Mouse (Mus musculus) heart, postnatal 10 days (tissue): ENCODE data around the gene Tbl3. TPM values are rescaled to one million over a fixed set of nuclear protein-coding genes. Genes with fewer than 3 reads are reported as not detected.
"Not testable (repeated sequence)": the region's sequence is repeated elsewhere in the genome, so short reads cannot be mapped to it uniquely, and the experiment has no call there.

Source experiments
- DNase-seq, 2 experiments: peaks; one replicate each; pipeline ENCODE4 v3.0.0; 2021
- intact Hi-C: fragments of 180-260 bp; cut with DNase I; formaldehyde crosslinking; loops from one replicate; pipeline ENCODE4 v1.15.1; 2025
- total RNA-seq, 2 experiments: library from RNA; stranded (reverse); gene quantifications; 2 replicates each; pipeline ENCODE4 v1.2.3; 2021

Gene Tbl3
- total RNA-seq, 2 experiments from 2014 or later, result 20.8 to 21.5 TPM

- intact Hi-C loops, result no loop called here
- no peak for DNase-seq
Measured at GRCm38 (mm10) chr17:24698715-24699114, 8.7 kb downstream of the Tbl3 start.

- intact Hi-C loops, result no loop called here
- peak in 1 of 2 experiments; percentile 31 for DNase-seq
Measured at GRCm38 (mm10) chr17:24697985-24698384, 9.5 kb downstream of the Tbl3 start.

- intact Hi-C loops, result no loop called here
Measured at GRCm38 (mm10) chr17:24696011-24696697, 11.3 kb downstream of the Tbl3 start, which contains the start of the genes Gfer and Noxo1. Gene Gfer, minus strand, starts transcription at chr17:24696156. Gene Noxo1, plus strand, starts transcription at chr17:24696234.

GRCm38 (mm10) chr17:24695326-24696010 is 12.0 kb downstream of the Tbl3 start:
- no peak for DNase-seq
- intact Hi-C loops, result no loop called here

More at GRCm38 (mm10) chr17:24696011-24696697, 11.3 kb downstream of the Tbl3 start, which contains the start of the genes Gfer and Noxo1:
- DNase-seq, result peak; percentile 90 to 93

DNA sequence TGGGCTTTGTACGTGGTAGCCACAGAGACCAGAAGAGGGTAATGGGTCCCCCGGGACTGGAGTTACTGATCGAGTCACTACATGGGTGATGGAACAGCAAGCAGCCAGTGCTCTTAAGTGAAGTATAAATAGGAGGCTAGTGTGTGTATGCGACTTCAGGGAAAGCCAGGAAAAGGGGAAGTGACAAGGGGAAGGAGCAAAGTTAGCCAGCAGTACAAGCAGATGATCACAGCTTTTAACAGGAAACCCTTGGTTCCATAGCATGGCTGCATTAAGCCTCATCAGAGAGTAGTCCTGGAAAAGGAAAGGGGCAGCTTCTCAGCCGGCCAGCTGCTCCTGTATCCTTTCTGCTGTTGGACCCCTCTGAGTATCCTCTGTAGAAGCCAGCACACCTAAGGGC is 15.1 kb downstream of the Tbl3 start:
- no peak for DNase-seq
- intact Hi-C loops, result no loop called here

- DNase-seq, result no peak
- intact Hi-C loops, result no loop called here
Measured at GRCm38 (mm10) chr17:24689251-24690081, 18.0 kb downstream of the Tbl3 start, which contains the start of gene Syngr3. Gene Syngr3, minus strand, starts transcription at chr17:24689955.

- no peak for DNase-seq
- intact Hi-C loops, result no loop called here
Measured at GRCm38 (mm10) chr17:24687599-24687998, 19.9 kb downstream of the Tbl3 start.

DNA sequence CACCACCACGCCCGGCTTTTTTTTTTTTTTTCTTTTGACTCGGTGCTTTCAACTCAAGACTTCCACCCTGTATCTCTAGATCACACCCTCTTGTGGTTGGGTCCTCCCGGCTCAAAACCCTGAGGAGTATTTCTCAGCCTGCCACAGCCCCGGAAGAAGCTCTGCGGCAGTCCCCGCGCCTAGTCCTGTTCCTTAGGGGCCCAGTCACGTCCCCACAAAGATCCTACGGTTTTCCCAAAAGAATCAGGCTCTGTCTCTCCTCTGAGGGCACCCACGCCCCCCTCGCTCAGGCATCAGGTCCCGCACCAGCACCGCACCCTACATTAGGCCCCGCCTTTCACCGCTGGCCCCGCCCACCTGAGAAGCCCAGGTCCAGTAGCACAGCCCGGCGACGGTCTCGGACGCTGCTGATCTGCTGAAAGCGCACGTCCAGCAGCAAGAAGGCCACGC is 20.3 kb downstream of the Tbl3 start:
- intact Hi-C loops, result no loop called here
- DNase-seq, result peak; percentile 42 to 48

DNA sequence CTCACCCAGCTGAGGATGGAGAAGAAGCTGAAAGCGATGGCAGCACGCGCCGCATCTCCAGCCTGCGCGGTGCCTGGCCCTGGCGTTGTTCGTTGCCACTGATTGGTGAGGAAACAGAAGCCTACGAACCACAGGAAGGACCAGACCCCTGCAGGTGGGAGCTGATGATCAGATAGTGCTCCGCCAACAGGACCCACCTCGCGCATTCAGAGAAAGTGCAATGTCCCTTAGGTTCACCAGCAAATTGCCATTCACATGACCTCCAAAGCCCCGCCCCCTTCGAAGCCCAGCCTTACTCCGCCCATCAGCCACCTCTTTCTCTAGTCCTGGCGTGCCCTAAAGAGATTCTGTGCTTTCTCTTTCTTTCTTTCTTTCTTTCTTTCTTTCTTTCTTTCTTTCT is 20.9 kb downstream of the Tbl3 start:
- intact Hi-C loops, result no loop called here
- peak in 1 of 2 experiments; percentile 44 for DNase-seq

- intact Hi-C loops, result no loop called here
- DNase-seq, result no peak
Measured at GRCm38 (mm10) chr17:24677500-24678080, 29.9 kb downstream of the Tbl3 start.

DNA sequence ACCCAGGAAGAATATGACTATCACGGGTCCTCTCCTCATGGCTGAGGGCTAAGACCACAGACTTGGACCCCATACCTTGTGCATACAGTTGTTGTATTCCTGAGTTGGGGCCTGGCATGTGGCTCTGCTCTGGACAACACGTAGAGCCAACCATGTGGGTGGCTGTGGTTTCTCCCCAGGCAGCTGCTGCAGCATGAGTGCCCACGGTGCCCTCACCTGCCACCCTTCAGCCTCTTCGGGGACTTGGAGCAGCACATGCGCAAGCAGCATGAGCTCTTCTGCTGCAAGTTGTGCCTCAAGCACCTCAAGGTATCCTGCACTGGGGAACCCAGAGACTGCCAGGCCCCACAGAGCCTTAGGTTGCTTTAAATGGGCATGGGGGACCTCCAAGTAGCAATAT is 30.6 kb downstream of the Tbl3 start:
- intact Hi-C loops, result no loop called here
- no peak for DNase-seq

DNA sequence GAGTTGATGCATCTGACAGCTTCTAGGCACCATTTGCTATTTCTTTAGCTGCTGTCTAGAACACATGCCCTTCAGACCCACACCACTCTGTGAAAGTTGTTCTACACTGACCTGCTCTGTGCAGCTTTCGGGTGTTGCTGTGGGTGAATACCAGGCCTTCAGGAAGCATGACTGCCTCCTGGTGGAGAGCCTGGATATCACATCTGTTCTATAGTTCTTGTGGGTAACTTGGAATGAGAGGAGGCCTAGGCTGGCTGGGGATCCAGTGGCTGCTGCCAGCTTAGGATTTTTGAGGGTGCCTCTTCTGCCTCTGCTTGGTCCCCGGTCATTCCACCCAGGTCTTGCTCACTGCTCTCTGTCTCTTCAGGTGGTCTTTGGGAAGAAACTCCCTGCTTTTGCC is 31.3 kb downstream of the Tbl3 start:
- peak; percentile 75 to 88 for DNase-seq
- intact Hi-C loops, result no loop called here

DNA sequence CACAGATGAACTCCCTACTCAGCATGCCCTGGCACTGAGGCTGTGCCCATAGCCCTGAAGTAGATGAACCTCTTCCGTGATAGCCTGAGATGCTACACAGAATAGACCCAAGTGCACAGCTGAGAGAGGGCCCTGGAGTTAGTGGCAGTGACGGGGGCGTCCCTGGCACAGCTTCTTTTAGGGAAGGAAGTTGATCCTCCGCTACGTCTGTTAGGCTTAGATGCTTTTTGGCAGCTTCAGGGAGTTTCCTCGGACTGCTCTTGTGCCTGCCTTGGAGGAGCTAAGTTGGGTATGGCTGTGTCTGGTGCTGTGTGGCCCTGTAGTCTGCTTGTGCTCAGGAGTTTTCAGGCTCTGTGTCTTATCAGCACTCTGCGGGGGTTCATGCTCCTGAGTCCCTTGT is 33.2 kb downstream of the Tbl3 start:
- DNase-seq, result no peak
- intact Hi-C loops, result no loop called here

GRCm38 (mm10) chr17:24672141-24672540 is 35.3 kb downstream of the Tbl3 start:
- peak; percentile 54 to 59 for DNase-seq
- intact Hi-C loops, result no loop called here

DNA sequence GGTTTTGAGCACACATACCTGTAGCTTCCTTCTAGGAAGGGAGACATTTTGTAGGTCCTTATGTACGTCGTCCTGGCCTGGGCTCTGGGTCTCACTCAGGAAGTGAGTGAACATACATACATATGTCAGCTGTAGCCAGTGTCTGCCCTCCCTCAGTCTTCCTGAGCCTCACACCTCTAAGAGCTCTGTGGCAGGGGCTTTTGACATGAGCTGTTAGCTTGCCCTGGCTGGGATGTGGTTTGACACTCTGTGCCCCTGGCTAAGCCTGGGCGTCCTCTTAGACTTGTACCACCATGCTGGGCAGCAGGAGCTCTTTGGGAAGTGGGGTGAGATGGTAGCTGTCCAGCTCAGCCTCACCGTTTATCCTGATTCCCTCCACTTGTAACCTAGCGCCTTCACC is 36.1 kb downstream of the Tbl3 start:
- no peak for DNase-seq
- intact Hi-C loops, result no loop called here

DNA sequence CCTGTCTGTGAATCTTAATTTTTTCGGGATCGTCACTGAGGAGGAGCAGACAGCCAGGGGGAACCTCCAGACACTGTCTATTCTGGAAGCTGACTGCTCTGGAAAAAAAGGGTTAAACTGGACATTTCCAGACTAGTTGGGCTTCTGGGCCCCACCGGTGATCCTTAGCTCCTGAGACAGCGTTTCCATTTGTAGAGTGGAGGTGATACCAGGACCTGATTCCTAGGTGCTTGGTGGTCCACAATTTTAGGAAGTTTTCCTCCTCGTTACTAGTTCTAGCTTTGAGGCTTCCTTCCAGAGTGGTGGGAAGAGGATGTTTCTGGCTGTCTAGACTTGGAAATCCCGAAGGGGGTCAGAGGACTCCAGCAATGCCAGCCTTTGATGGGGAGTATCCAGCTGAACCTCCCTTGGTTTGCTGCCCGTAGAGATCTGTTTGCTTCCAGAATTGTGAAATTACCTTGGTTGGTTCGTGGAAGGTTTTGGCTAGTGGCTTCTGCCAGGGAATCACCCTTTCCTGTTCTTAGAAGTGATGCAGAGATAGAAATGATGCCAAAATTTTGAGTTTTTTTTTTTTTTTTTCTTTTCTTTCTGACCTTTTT is 37.1 kb downstream of the Tbl3 start:
- DNase-seq, result no peak
- intact Hi-C loops, result no loop called here

DNA sequence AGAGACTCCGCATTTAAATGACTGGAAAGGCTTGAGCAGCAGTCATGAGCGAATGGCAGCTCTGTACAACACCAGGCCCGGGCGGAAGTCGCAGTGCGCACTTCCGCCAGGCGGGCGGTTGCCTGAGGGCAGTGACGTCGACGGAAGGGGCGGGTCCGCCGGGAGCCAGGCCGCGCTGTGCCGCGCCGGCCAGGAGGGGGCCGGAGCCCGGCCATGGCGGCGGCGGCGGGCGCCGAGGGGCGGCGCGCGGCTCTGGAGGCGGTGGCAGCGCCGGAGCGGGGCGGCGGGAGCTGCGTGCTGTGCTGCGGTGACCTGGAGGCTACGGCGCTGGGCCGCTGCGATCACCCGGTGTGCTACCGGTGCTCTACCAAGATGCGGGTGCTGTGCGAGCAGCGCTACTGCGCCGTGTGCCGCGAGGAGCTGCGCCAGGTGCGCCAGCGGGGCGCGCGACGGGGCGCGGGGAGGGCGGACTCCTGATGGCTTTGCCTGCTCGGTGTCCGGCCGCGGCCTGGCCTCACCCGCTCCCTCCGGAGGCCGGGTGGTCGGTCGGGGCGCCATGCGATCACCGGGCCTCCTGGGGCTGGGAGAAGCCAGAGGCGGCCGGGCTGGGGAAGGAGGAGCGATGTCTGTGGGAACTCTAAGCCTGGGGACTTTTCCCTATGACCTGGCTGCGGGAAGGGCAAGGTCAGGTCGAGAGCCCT is 37.8 kb downstream of the Tbl3 start, which contains the start of gene Zfp598:
Zfp598 (plus strand) TSS at position 143 of the 701 bp plus-strand sequence.
- intact Hi-C loops, result loop anchor here (2.0 to 5.0 kb wide), 2 partner anchors 15 to 192 kb away; partner anchors contain the start of gene Mlst8
- DNase-seq, result peak; percentile 97

GRCm38 (mm10) chr17:24669214-24669544 is 38.3 kb downstream of the Tbl3 start:
- DNase-seq, result not testable (repeated sequence)
- intact Hi-C loops, result loop anchor here (2.0 to 5.0 kb wide), 2 partner anchors 14 to 192 kb away; partner anchors contain the start of gene Mlst8

DNA sequence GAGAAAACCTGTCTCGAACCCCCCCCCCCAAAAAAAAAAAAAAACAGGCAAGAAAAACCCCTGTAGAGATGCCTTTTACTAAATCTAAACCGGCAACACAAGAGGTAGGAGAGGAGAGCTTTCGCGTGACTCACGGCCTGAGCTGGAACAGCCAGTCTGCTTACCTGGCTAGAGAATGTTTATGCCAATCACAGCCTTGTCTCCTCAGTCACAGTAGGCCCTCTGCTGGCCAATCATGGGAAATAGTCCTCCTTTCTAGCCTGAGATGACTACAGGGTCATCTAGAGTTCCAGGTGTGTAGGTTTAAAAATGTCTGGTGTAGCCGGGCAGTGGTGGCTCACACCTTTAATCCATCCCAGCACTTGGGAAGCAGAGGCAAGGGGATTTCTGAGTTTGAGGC is 40.0 kb downstream of the Tbl3 start:
- intact Hi-C loops, result loop anchor here (5.0 kb wide), 1 partner anchor 190 kb away; the partner anchor contains the start of gene Mlst8
- DNase-seq, result peak; percentile 69 to 70
